Mouse (Mus musculus): ENCODE measurements around the gene Mterf1a. TPM values are rescaled to one million over a fixed set of nuclear protein-coding genes. Genes with fewer than 3 reads are reported as not detected.

The Mterf1a gene
- polyA plus RNA-seq, 1 experiment from 2014 or later, result 7.1 TPM

Other genes with a start within 250 kb of the Mterf1a start
- not detected in 2 replicates for gene Tmbim7, start 242.8 kb downstream of the Mterf1a start, polyA plus RNA-seq (2015; fragmentation: Nextera tagmentation; extraction: Ambion mirVana)
- gene Gatad1, start 236.7 kb downstream of the Mterf1a start, polyA plus RNA-seq (2015; fragmentation: Nextera tagmentation; extraction: Ambion mirVana), result 63.4 and 65.8 TPM in 2 replicates
- 18.3 and 19.9 TPM in 2 replicates for gene Ankib1, start 91.0 kb downstream of the Mterf1a start, polyA plus RNA-seq (2015; fragmentation: Nextera tagmentation; extraction: Ambion mirVana)
- gene Krit1, start 90.7 kb downstream of the Mterf1a start, polyA plus RNA-seq (2015; fragmentation: Nextera tagmentation; extraction: Ambion mirVana), result 68.4 and 71.8 TPM in 2 replicates
- 0.14 and 0.17 TPM in 2 replicates for gene Lrrd1, start 48.8 kb downstream of the Mterf1a start, polyA plus RNA-seq (2015; fragmentation: Nextera tagmentation; extraction: Ambion mirVana)
- gene Akap9, start 34.1 kb upstream of the Mterf1a start, polyA plus RNA-seq (2015; fragmentation: Nextera tagmentation; extraction: Ambion mirVana), result 407 and 411 TPM in 2 replicates
- 125 and 131 TPM in 2 replicates for gene Cyp51, start 210.8 kb upstream of the Mterf1a start, polyA plus RNA-seq (2015; fragmentation: Nextera tagmentation; extraction: Ambion mirVana)